Mouse (Mus musculus): ENCODE data around the gene Nr1h2.

Nr1h2 gene

DNA sequence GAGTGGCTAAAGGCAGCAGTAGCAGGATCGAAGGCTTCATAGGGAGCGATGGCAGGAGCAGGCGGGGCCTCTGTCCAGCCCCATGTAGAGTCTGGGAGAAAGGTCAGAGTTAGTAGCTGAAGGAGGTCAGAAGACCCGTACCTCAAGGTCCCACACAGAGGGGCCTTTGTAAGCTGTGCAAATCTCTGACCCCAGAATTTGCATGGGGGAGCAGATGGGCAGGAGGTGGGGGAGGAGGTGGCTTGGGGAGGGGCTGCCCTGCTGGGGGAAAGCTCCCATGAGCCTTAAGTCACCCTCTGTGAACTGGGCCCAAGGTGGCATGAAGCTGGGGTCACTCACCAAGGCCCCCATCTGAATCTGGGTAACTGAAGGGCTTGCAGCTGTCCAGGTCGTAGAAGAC lies 24.2 kb downstream of the Nr1h2 start:
- no peak for DNase-seq (ENCODE audit: low read depth, low spot score)

DNA sequence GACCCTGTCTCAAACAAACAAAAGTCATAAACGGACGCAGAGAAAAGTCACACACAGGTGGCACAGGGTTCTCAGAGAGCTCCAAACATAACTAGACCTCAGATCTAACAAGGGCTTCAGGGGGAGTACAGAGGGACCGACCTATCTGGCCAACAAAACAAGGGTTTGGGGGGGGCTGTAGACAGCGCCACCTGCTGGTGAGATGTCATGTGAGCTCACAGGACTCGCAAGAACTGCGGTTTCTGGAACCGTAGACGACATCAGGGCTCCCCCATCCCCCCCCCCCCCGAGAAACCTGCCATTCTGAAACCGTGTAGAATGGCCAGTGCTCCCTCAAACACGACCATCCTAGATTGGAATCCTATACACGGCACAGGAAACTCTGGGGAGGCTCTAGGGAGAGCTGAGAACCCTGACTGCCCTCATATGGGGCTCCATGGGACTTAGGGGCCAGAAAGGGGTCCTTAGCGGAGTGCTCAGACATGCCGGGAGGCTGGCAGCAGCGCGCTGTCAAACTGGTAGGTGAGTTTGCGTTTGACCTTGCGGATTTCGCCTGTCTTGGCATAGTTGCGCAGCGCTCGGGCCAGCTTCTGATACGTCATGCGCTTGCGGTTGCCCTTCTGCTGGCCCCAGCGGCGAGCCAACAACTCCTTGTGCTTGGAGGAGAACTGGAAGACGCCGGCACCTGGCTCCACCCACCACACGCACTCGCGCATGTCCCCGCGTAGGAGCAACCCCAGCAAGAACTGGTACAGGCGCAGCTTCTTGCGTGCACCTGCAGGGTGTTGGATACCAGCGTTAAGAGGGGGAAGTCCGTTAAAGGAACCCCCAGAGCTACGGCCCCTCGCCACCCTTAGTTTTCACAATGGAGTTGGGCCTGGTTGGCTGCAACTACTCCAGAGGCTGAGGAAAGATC lies 26.0 kb downstream of the Nr1h2 start:
- DNase-seq (ENCODE audit: low read depth, low spot score): no peak

DNA sequence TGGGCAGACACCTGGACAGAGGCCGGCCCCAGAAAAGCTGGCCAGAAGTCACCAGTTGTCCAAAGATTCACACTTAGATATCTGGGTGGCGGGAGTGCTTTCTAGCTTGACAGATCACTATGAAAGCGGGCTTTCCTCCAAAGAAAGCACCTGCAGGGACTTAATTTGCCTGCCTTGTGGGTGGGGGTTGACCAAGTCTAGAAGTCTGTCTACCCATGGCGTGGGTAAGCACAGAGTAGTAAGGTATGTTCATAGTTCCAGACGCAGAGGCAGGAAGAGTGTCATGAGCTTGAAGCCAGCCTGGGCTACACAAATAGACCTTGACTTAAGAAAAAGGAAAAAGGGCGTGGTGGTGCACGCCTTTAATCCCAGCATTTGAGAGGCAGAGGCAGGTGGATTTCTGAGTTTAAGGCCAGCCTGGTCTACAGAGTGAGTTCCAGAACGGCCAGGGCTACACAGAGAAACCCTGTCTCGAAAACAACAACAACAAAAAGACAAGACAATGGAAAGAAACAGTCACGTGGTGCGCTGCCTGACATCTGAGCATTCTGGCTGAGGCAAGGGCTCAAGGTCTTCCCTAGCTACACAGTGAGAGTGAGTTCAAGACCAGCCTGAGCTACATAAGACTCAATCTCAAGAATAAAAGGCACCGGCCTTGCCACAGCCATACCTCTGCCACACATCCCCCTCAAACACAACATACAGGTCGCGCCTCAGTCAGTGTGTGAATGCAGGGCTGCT lies 27.2 kb downstream of the Nr1h2 start:
- no peak for DNase-seq (ENCODE audit: low read depth, low spot score)

DNA sequence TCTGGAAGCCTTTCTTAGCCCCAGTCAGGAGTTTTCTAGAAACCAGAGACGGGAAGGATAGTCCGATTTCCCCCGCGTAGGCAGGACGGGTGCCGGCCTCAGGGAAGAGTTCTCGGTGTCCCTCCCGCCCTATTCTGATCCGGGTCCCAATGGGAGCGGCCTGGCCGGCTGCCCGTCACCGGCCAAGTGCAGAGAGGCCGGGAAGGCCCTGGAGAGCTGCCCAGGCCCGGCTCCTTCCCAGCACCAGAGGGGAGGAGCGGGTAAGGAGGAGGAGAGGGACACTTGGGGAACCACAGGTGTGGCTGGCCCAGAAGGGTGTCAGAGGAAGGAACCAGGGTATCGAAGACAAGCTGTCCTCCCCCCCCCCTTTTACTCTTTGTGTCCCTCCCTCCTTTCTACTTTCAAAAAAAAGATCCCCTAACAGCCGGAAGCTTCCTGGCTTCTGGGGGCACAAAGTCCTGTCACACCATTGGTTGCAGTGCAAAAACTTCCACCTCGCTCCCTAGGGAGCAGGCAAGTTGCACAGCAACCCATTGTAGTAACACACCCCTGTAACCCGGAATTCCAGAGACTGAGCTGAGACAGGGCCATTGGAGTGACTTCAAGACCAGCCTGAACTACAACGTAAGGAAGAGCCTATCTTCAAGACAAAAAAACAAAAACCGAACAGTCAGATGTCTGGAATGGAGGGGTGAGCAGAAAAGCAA lies 28.5 kb downstream of the Nr1h2 start:
- DNase-seq (ENCODE audit: low read depth, low spot score): no peak

DNA sequence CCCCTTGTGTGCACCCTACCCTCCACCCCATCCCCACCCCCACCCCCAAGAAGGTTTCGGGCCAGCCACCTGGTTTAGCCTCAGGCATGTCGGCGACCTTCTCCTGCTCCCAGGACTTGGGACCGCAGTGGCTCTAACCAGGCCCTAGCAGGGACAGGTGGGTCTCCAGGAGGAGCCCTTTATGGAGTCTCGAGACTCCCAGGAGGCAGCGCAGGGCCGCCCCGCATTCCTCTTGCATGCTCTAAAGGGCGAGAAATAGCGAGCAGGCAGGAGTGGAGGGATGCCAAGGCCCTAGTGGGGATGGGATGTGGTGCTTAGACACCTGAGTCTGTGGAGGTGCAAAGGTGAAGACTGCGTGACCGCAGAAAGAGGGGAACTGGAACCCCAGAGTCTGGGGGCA lies 29.2 kb downstream of the Nr1h2 start, which contains the start of gene Mybpc2:
Gene Mybpc2, minus strand, starts transcription at position 155 of the 400 bp plus-strand sequence.
- no peak for DNase-seq (ENCODE audit: low read depth, low spot score)

DNA sequence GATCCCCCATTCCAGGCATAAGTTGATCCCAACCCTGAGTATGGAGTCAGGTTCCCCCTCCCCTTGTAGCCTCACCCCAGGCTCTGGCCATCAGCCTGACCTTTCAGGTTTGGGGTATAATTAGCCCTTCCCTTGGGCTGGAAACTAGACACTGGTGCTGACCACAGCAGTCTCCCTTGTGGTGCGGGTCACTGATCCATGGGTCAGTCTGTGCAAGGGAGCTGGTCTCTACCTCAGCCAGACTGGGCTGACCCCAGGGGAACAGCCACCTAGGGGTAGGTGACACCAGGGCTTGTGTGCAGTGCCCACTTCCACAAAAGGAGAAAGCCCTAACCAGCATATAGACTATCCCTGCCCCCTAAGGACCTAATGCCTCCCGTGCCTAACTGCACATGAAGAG lies 30.7 kb downstream of the Nr1h2 start:
- no peak for DNase-seq (ENCODE audit: low read depth, low spot score)

DNA sequence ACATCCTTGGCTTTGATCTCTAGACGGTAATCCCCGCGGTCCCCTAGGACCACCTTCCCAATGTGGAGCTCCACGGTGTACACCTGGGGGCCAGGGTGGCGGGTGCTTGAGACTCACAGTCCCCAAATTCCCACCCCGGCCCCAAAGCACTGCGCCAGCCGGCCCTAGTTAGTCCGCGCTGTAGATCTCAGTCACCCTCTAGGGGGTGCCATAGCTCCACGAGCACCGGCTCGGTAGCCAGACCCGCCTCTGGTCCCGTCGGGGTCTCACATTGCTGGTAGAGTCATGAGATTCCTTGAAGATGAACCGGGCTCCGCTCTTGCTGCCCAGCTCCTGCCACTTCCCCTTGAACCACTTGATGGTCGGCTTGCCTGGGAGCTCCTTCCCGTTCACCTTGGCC lies 32.0 kb downstream of the Nr1h2 start:
- DNase-seq (ENCODE audit: low read depth, low spot score): no peak

DNA sequence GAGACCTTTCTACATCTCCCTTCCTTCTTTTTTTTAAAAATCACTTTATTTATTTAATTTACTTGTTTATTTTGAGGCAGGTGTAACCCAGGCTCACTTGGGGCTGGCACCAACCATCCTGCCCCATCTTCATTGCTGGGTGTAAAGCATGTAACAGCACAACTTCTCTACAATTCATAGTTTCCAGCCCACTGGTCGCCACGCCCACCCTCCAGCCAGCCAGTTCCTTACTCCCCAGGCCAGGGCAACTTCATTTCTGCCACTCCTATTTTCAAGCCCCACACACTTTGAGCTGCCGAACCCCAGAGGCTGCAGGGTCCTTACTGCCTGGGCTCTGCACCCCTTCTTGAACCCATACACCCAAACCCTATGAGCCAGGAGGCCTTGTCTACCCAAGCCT lies 32.8 kb downstream of the Nr1h2 start:
- no peak for DNase-seq (ENCODE audit: low read depth, low spot score)

DNA sequence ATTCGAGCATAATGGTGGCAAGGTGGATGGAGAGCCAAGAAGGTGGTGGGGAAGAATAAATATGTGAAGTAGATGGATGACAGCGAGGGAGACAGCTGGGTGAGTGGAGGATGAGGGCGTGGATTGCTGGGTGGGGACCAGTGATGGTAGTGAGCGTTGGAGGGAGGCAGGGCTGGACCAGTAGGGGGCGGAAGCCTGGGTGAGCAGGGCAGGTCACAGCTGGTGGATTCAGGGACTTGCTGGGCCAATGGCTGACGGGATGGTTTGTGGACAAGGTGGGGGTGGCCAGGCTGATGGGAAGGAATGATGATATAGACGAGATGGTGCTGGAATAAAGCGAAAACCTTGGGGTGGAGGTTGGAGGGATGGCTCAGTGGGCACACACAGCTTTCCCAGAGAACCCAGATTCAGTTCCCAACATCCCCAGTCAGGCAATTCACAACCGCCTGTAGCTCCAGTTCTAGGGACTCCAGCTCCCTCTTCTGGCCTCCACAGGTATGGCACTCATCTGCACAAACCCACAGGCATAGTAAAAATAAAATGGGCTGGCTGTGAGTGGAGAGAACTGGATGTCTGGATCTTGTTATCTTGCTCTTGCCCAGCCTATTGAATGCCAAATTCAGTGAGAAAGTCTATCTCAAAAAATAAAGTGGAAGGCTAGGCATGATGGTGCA lies 34.4 kb downstream of the Nr1h2 start:
- no peak for DNase-seq (ENCODE audit: low read depth, low spot score)

DNA sequence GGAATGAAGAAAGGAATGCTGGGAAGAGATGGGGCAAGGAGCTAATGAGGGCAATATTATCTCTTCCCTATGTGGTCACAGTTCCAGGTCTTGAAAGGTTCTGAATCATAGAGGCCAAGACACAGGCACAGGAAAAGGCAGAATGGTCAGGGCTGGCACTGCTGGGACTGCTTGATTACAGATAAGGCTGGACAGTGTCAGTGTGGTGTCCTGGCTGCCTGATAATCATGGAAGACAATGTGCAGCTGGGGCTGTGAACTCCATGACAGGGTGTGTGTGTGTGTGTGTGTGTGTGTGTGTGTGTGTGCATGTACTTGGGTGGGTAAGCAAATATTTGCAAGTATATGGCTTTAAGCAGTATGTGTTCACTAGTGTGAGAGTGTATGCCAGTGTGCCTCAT lies 46.3 kb downstream of the Nr1h2 start:
- DNase-seq (ENCODE audit: low read depth, low spot score): no peak

DNA sequence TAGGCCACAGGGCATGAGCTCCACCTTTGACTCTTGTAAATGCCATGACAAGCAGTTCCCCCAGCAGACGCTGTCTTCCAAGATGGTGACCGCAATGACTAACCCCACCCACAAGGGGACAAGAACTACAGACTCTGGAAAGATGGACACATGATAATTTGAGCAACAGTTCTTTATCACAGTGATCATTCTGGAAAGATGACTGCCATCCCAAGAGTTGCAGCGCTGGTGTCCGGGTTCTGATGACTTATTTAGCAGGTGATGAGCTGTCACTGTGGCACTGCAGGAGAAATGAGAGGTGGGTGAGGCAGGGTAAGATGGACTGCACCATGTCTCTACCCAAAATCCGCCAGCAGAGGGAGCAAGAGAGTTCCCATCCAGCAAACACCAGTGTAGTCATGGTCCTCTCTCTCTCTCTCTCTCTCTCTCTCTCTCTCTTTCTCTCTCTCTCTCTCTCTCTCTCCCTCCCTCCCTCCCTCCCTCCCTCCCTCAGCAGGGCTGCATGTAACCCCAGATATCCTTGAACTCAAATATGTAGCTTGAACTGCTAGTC lies 52.1 kb downstream of the Nr1h2 start:
- DNase-seq (ENCODE audit: low read depth, low spot score): no peak

DNA sequence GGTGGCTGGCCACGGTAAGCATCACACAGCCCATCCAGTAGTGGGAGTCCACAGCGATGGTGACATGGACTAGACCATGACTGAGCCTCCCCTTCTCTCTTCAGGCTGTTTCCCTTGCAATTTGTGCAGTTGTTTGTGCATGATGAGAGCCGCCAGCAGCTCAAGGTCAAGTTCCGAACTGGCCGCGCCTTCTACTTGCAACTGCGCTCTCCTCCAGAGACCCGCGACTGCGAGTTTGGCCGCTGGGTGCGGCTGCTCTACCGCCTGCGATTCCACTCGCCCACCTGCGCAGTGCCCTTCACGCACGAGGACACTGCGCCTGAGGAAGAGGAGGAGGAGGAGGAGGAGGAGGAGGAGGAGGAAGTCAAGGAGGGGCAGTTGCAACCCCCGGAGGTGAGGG lies 53.7 kb downstream of the Nr1h2 start:
- no peak for DNase-seq (ENCODE audit: low read depth, low spot score)
